Mouse (Mus musculus) embryonic facial prominence, embryonic 15.5 days (tissue): ENCODE measurements at regions not wholly inside any gene's neighbourhood (a gene's known extent, or its start where the extent isn't known, plus 50 kb on each side); places are given as distances from the start of the nearest gene placed in this dataset.

Experiments used
- ATAC-seq: fragments of 200-750 bp; cut with Nextera tagmentation; 2 replicates; pipeline ENCODE4 v1.8.0; 2017; ENCODE audit warnings: low read depth, moderate TSS enrichment; ENCODE audit not compliant: insufficient number of reproducible peaks, low FRiP score, low TSS enrichment
- H3K27ac ChIP-seq: fragments of 300-500 bp; sonication (generic); replicated peaks from 2 replicates; pipeline ENCODE4 v1.5.1; 2015; ENCODE audit warnings: mild to moderate bottlenecking, inconsistent platforms
- H3K27me3 ChIP-seq: fragments of 300-500 bp; sonication (generic); 2 replicates; pipeline ENCODE4 v1.6.1; 2015; ENCODE audit warnings: inconsistent platforms
- H3K36me3 ChIP-seq: fragments of 300-500 bp; sonication (generic); 2 replicates; pipeline ENCODE4 v1.6.1; 2015; ENCODE audit warnings: mild to moderate bottlenecking, inconsistent platforms
- H3K4me1 ChIP-seq: fragments of 300-500 bp; sonication (generic); 2 replicates; pipeline ENCODE4 v1.6.1; 2015; ENCODE audit warnings: inconsistent platforms
- H3K4me2 ChIP-seq: fragments of 300-500 bp; sonication (generic); replicated peaks from 2 replicates; pipeline ENCODE4 v1.6.1; 2015; ENCODE audit warnings: mild to moderate bottlenecking, inconsistent platforms
- H3K4me3 ChIP-seq: fragments of 300-500 bp; sonication (generic); replicated peaks from 2 replicates; pipeline ENCODE4 v1.5.1; 2015; ENCODE audit warnings: mild to moderate bottlenecking, inconsistent platforms
- H3K9ac ChIP-seq: fragments of 300-500 bp; sonication (generic); 2 replicates; pipeline ENCODE4 v1.6.1; 2015; ENCODE audit warnings: inconsistent platforms
- H3K9me3 ChIP-seq: fragments of 300-500 bp; sonication (generic); replicated peaks from 2 replicates; pipeline ENCODE4 v1.6.1; 2016; ENCODE audit warnings: inconsistent platforms
- WGBS: fragments of 180-500 bp; shearing (Covaris S2); methylation state at CpG from one replicate; pipeline ENCODE4 v1.1.7; 2015; 5-methylcytosine and 5-hydroxymethylcytosine counted together

DNA sequence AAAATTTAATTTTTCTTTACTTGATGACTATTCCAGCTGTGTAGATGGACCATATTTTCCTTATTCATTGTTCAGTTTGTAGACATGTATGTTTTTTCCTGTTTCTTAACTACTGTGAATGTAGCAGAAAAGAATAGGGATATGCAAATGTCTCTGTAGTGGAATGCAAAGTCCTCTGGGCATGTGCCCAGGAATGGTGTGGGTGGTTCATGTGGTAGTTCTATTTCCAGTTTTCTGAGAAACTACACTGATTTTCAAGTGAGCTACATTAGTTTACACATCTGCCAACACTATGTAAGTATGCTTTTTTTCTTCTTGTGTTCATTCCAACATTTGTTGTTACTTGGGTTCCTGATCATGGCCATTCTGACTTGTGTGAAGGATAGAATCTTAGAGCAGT is 628.0 kb downstream of the Plod2 start:
- Histone ChIP-seq H3K27ac (no peak overlapping the region), H3K4me2 (no peak overlapping the region), H3K27me3 (no peaks in the 10 kb centered on the region), H3K4me1 (no peaks in the 10 kb centered on the region), H3K36me3 (no peaks in the 10 kb centered on the region), H3K9ac (no peak overlapping the region), H3K9me3 (no peaks in the 10 kb centered on the region), H3K4me3 (no peak overlapping the region)
- no peak for ATAC-seq

DNA sequence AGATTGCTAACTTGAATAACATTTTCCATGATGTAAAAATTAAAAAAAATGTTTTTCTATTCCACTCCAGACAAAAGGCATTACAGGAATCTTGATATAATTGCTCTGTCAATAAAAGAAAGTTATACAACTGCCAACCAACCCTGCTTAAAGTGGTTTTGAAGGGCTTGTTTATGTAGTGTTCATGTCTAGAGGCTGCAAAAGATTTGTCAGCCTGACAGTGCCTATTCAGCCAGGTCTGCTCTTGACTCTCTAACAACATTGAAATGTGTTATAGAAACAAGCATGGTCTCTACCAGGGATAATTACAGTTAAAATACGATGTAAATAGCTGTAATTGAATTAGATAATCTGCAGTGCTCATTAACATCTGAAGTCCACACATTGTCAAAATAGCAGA is 644.6 kb downstream of the Plod2 start:
- ATAC-seq = no peak
- Histone ChIP-seq H3K27me3 (no peaks in the 10 kb centered on the region), H3K36me3 (no peaks in the 10 kb centered on the region), H3K9ac (no peak overlapping the region), H3K4me1 (no peaks in the 10 kb centered on the region), H3K27ac (no peak overlapping the region), H3K9me3 (no peaks in the 10 kb centered on the region), H3K4me2 (no peak overlapping the region), H3K4me3 (no peak overlapping the region)
- 43% methylated on average over 1 of the region's 1 CpGs for WGBS

DNA sequence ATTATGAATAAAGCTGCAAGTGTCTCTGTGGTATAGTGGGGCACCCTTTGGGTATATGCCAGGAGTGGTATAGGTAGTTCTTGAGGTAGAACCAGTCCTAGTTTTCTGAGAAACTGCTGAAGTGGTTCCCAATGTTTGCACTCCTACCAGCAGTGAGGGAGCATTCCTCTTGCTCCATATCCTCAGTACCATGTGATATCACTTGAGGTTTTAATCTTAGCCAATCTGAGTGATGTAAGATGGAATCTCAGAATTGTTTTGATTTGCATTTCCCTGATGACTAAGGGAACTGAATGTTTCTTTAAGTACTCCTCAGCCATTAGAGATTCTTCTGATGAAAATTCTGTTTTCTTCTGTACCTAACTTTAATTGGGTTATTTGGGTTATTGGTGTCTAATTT is 690.5 kb downstream of the Plod2 start:
- Histone ChIP-seq H3K36me3 (no peaks in the 10 kb centered on the region), H3K9ac (no peak overlapping the region), H3K9me3 (no peaks in the 10 kb centered on the region), H3K27ac (no peak overlapping the region), H3K27me3 (no peaks in the 10 kb centered on the region), H3K4me1 (no peaks in the 10 kb centered on the region), H3K4me2 (no peak overlapping the region), H3K4me3 (no peak overlapping the region)
- no peak for ATAC-seq

GRCm38 (mm10) chr9:93252146-93252545 is 710.1 kb downstream of the Plod2 start:
- H3K27ac ChIP-seq = no peak overlapping the region
- 84% methylated on average over 3 of the region's 3 CpGs for WGBS
- H3K9me3 ChIP-seq = no peaks in the 10 kb centered on the region
- H3K4me1 ChIP-seq = no peaks in the 10 kb centered on the region
- no peaks in the 10 kb centered on the region for H3K27me3 ChIP-seq
- no peak overlapping the region for H3K4me2 ChIP-seq
- no peak for ATAC-seq
- no peak overlapping the region for H3K9ac ChIP-seq
- no peak overlapping the region for H3K4me3 ChIP-seq
- no peaks in the 10 kb centered on the region for H3K36me3 ChIP-seq

GRCm38 (mm10) chr9:93297332-93297731 is 755.3 kb downstream of the Plod2 start:
- H3K9ac ChIP-seq = no peak overlapping the region
- no peaks in the 10 kb centered on the region for H3K36me3 ChIP-seq
- H3K27ac ChIP-seq = no peak overlapping the region
- H3K4me1 ChIP-seq = no peaks in the 10 kb centered on the region
- no peak overlapping the region for H3K4me2 ChIP-seq
- H3K27me3 ChIP-seq = no peaks in the 10 kb centered on the region
- ATAC-seq = no peak
- H3K4me3 ChIP-seq = no peak overlapping the region
- WGBS = 64% methylated on average over 2 of the region's 2 CpGs
- H3K9me3 ChIP-seq = no peaks in the 10 kb centered on the region

GRCm38 (mm10) chr9:93306753-93307152 is 764.7 kb downstream of the Plod2 start:
- no peaks in the 10 kb centered on the region for H3K27me3 ChIP-seq
- H3K4me3 ChIP-seq = no peak overlapping the region
- H3K9me3 ChIP-seq = no peaks in the 10 kb centered on the region
- H3K9ac ChIP-seq = no peak overlapping the region
- H3K4me2 ChIP-seq = no peak overlapping the region
- H3K36me3 ChIP-seq = no peaks in the 10 kb centered on the region
- no peak for ATAC-seq
- 26% methylated on average over 2 of the region's 2 CpGs for WGBS
- H3K4me1 ChIP-seq = no peaks in the 10 kb centered on the region
- no peak overlapping the region for H3K27ac ChIP-seq

- ATAC-seq = no peak
- WGBS = 48% methylated on average over 2 of the region's 2 CpGs
- no peaks in the 10 kb centered on the region for H3K27me3 ChIP-seq
Measured at GRCm38 (mm10) chr9:93328997-93329682, 787.1 kb downstream of the Plod2 start.

More at GRCm38 (mm10) chr9:93328997-93329682, 787.1 kb downstream of the Plod2 start:
- Histone ChIP-seq H3K4me3 (no peak overlapping the region), H3K4me1 (no peaks in the 10 kb centered on the region), H3K9ac (no peak overlapping the region), H3K36me3 (no peaks in the 10 kb centered on the region), H3K4me2 (no peak overlapping the region), H3K27ac (no peak overlapping the region), H3K9me3 (no peaks in the 10 kb centered on the region)
